Mouse (Mus musculus): ENCODE results near the gene Dnajc22. TPM values are rescaled to one million over a fixed set of nuclear protein-coding genes. Genes with fewer than 3 reads are reported as not detected.

Gene Dnajc22
- polyA plus RNA-seq, 1 experiment from 2014 or later = 16.9 TPM

Small RNA genes within 50 kb of the gene (microRNA-seq; reads per million reads assigned to microRNA genes)
- gene Mir6960 = 1.1 reads per million

Other genes with a start within 250 kb of the Dnajc22 start
- gene Kmt2d, start 222.0 kb upstream of the Dnajc22 start, polyA plus RNA-seq (2016; fragmentation: Nextera tagmentation; extraction: Ambion mirVana) = 7.0 TPM in 2 replicates
- gene Rhebl1, start 198.6 kb upstream of the Dnajc22 start, polyA plus RNA-seq (2016; fragmentation: Nextera tagmentation; extraction: Ambion mirVana) = 4.9 TPM in 2 replicates
- gene Dhh, start 194.6 kb upstream of the Dnajc22 start, polyA plus RNA-seq (2016; fragmentation: Nextera tagmentation; extraction: Ambion mirVana) = 0.25 and 0.32 TPM in 2 replicates
- 4.4 and 4.6 TPM in 2 replicates for gene Lmbr1l, start 174.9 kb upstream of the Dnajc22 start, polyA plus RNA-seq (2016; fragmentation: Nextera tagmentation; extraction: Ambion mirVana)
- 1,333 and 1,388 TPM in 2 replicates for gene Tuba1b, start 158.6 kb upstream of the Dnajc22 start, polyA plus RNA-seq (2016; fragmentation: Nextera tagmentation; extraction: Ambion mirVana)
- gene Gm49450, start 139.6 kb upstream of the Dnajc22 start, polyA plus RNA-seq (2016; fragmentation: Nextera tagmentation; extraction: Ambion mirVana) = not detected in 2 replicates
- 180 and 181 TPM in 2 replicates for gene Tuba1a, start 139.5 kb upstream of the Dnajc22 start, polyA plus RNA-seq (2016; fragmentation: Nextera tagmentation; extraction: Ambion mirVana)
- gene Tuba1c, start 63.3 kb upstream of the Dnajc22 start, polyA plus RNA-seq (2016; fragmentation: Nextera tagmentation; extraction: Ambion mirVana) = 242 and 244 TPM in 2 replicates
- 0.35 and 0.89 TPM in 2 replicates for gene Prph, start 38.0 kb upstream of the Dnajc22 start, polyA plus RNA-seq (2016; fragmentation: Nextera tagmentation; extraction: Ambion mirVana)
- gene Troap, start 18.6 kb upstream of the Dnajc22 start, polyA plus RNA-seq (2016; fragmentation: Nextera tagmentation; extraction: Ambion mirVana) = 22.1 and 23.6 TPM in 2 replicates
- 0.13 TPM in 1 of 2 replicates, not detected in the other for gene C1ql4, start 5.4 kb upstream of the Dnajc22 start, polyA plus RNA-seq (2016; fragmentation: Nextera tagmentation; extraction: Ambion mirVana)
- gene Spats2, start 32.7 kb downstream of the Dnajc22 start, polyA plus RNA-seq (2016; fragmentation: Nextera tagmentation; extraction: Ambion mirVana) = 23.6 and 23.8 TPM in 2 replicates
- gene Kcnh3, start 131.7 kb downstream of the Dnajc22 start, polyA plus RNA-seq (2016; fragmentation: Nextera tagmentation; extraction: Ambion mirVana) = 0.10 TPM in 1 of 2 replicates, not detected in the other
- gene Mcrs1, start 158.8 kb downstream of the Dnajc22 start, polyA plus RNA-seq (2016; fragmentation: Nextera tagmentation; extraction: Ambion mirVana) = 71.8 and 77.0 TPM in 2 replicates
- gene Prpf40b, start 201.9 kb downstream of the Dnajc22 start, polyA plus RNA-seq (2016; fragmentation: Nextera tagmentation; extraction: Ambion mirVana) = 13.8 and 15.5 TPM in 2 replicates
- 0.06 TPM in 2 replicates for gene Fam186b, start 202.7 kb downstream of the Dnajc22 start, polyA plus RNA-seq (2016; fragmentation: Nextera tagmentation; extraction: Ambion mirVana)